Mouse (Mus musculus) hindbrain, embryonic 11.5 days (tissue): ENCODE measurements at regions not wholly inside any gene's neighbourhood (a gene's known extent, or its start where the extent isn't known, plus 50 kb on each side); places are given as distances from the start of the nearest gene placed in this dataset.

Source experiments
- ATAC-seq: fragments of 200-750 bp; cut with Nextera tagmentation; 2 replicates; pipeline ENCODE4 v1.8.0; 2017; ENCODE audit warnings: mild to moderate bottlenecking, moderate TSS enrichment, moderate library complexity; ENCODE audit not compliant: low FRiP score
- DNase-seq: peaks from one replicate; pipeline ENCODE4 v3.0.0-alpha.2; 2015; ENCODE audit warnings: low spot score
- H3K27ac ChIP-seq: fragments of 300-500 bp; sonication (generic); 2 replicates; pipeline ENCODE4 v1.5.1; 2014; ENCODE audit warnings: mild to moderate bottlenecking, low read depth, low read length
- H3K27me3 ChIP-seq: fragments of 300-500 bp; sonication (generic); 2 replicates; pipeline ENCODE4 v1.6.1; 2014; ENCODE audit warnings: mild to moderate bottlenecking, low read length, moderate library complexity, mixed read lengths; ENCODE audit not compliant: control insufficient read depth, insufficient read depth
- H3K36me3 ChIP-seq: fragments of 300-500 bp; sonication (generic); 2 replicates; pipeline ENCODE4 v1.6.1; 2014; ENCODE audit warnings: mild to moderate bottlenecking, low read length, moderate library complexity, mixed read lengths; ENCODE audit not compliant: control insufficient read depth, insufficient read depth
- H3K4me1 ChIP-seq: fragments of 300-500 bp; sonication (generic); replicated peaks from 2 replicates; pipeline ENCODE4 v1.6.1; 2014; ENCODE audit warnings: low read length, mixed read lengths; ENCODE audit not compliant: control insufficient read depth, insufficient read depth
- H3K4me2 ChIP-seq: fragments of 300-500 bp; sonication (generic); replicated peaks from 2 replicates; pipeline ENCODE4 v1.6.1; 2014; ENCODE audit warnings: mild to moderate bottlenecking, low read depth, low read length
- H3K4me3 ChIP-seq: fragments of 300-500 bp; sonication (generic); 2 replicates; pipeline ENCODE4 v1.5.1; 2014; ENCODE audit warnings: low read depth, low read length
- H3K9ac ChIP-seq: fragments of 300-500 bp; sonication (generic); 2 replicates; pipeline ENCODE4 v1.6.1; 2014; ENCODE audit warnings: low read depth, low read length
- H3K9me3 ChIP-seq: fragments of 300-500 bp; sonication (generic); 2 replicates; pipeline ENCODE4 v1.6.1; 2016; ENCODE audit warnings: low read length; ENCODE audit not compliant: control insufficient read depth
- WGBS: fragments of 180-500 bp; shearing (Covaris S2); extraction: QIAGEN DNeasy Blood & Tissue Kit; methylation state at CpG from one replicate; pipeline ENCODE4 v1.1.7; 2014; 5-methylcytosine and 5-hydroxymethylcytosine counted together

GRCm38 (mm10) chr7:68918632-68919435 lies 169.8 kb upstream of the Arrdc4 start:
- ATAC-seq: no peak
- 70% methylated on average over 9 of the region's 9 CpGs for WGBS
- H3K36me3 ChIP-seq: no peaks in the 10 kb centered on the region

GRCm38 (mm10) chr7:68917876-68918200 lies 168.8 kb upstream of the Arrdc4 start:
- Histone ChIP-seq H3K27me3 (no peaks in the 10 kb centered on the region), H3K9me3 (no peaks in the 10 kb centered on the region), H3K4me3 (no peak overlapping the region), H3K4me1 (no peaks in the 10 kb centered on the region), H3K4me2 (no peak overlapping the region), H3K9ac (no peak overlapping the region), H3K36me3 (no peaks in the 10 kb centered on the region), H3K27ac (no peak overlapping the region)
- 30% methylated on average over 2 of the region's 2 CpGs for WGBS
- DNase-seq: no peak
- ATAC-seq: no peak

More at GRCm38 (mm10) chr7:68918632-68919435, 169.8 kb upstream of the Arrdc4 start:
- no peak for DNase-seq
- Histone ChIP-seq H3K9ac (no peak overlapping the region), H3K4me3 (no peak overlapping the region), H3K27me3 (no peaks in the 10 kb centered on the region), H3K27ac (no peak overlapping the region), H3K4me2 (no peak overlapping the region), H3K9me3 (no peaks in the 10 kb centered on the region), H3K4me1 (no peaks in the 10 kb centered on the region)

- Histone ChIP-seq H3K4me2 (no peak overlapping the region; the same call in 1 of the 2 replicates), H3K36me3 (no peaks in the 10 kb centered on the region), H3K4me1 (no peaks in the 10 kb centered on the region), H3K9ac (no peak overlapping the region), H3K27ac (no peak overlapping the region), H3K27me3 (no peaks in the 10 kb centered on the region), H3K4me3 (no peak overlapping the region), H3K9me3 (no peaks in the 10 kb centered on the region)
- DNase-seq (peak; percentile 19), ATAC-seq (no peak)
- whole genome bisulfite sequencing: 62% methylated on average over 21 of the region's 21 CpGs
Observed at GRCm38 (mm10) chr7:68917137-68917875, 168.3 kb upstream of the Arrdc4 start.

GRCm38 (mm10) chr7:68915976-68916375 lies 166.9 kb upstream of the Arrdc4 start:
- H3K36me3 ChIP-seq: no peaks in the 10 kb centered on the region
- no peak for ATAC-seq
- 87% methylated on average over 9 of the region's 9 CpGs for WGBS

GRCm38 (mm10) chr7:68914344-68914743 lies 165.3 kb upstream of the Arrdc4 start:
- Histone ChIP-seq H3K9me3 (no peaks in the 10 kb centered on the region), H3K4me3 (no peak overlapping the region), H3K4me2 (no peak overlapping the region), H3K27ac (no peak overlapping the region), H3K4me1 (no peaks in the 10 kb centered on the region), H3K9ac (no peak overlapping the region), H3K36me3 (no peaks in the 10 kb centered on the region), H3K27me3 (no peaks in the 10 kb centered on the region)
- ATAC-seq: no peak
- no peak for DNase-seq
- WGBS: 90% methylated on average over 4 of the region's 4 CpGs

More at GRCm38 (mm10) chr7:68915976-68916375, 166.9 kb upstream of the Arrdc4 start:
- Histone ChIP-seq H3K4me1 (no peaks in the 10 kb centered on the region), H3K27ac (no peak overlapping the region), H3K9me3 (no peaks in the 10 kb centered on the region), H3K9ac (no peak overlapping the region), H3K27me3 (no peaks in the 10 kb centered on the region), H3K4me3 (no peak overlapping the region), H3K4me2 (no peak overlapping the region)
- no peak for DNase-seq

- DNase-seq: no peak
- no peak overlapping the region for H3K4me3 ChIP-seq
- no peak for ATAC-seq
Observed at GRCm38 (mm10) chr7:68911989-68912655, 163.1 kb upstream of the Arrdc4 start.

GRCm38 (mm10) chr7:68911562-68911961 lies 162.5 kb upstream of the Arrdc4 start:
- ATAC-seq (no peak), DNase-seq (no peak)
- Histone ChIP-seq H3K4me3 (no peak overlapping the region), H3K9me3 (no peaks in the 10 kb centered on the region), H3K9ac (no peak overlapping the region), H3K4me1 (no peaks in the 10 kb centered on the region), H3K36me3 (no peaks in the 10 kb centered on the region), H3K27me3 (no peaks in the 10 kb centered on the region), H3K4me2 (no peak overlapping the region), H3K27ac (no peak overlapping the region)
- 78% methylated on average over 3 of the region's 3 CpGs for WGBS

More at GRCm38 (mm10) chr7:68911989-68912655, 163.1 kb upstream of the Arrdc4 start:
- Histone ChIP-seq H3K4me1 (no peaks in the 10 kb centered on the region), H3K36me3 (no peaks in the 10 kb centered on the region), H3K27ac (no peak overlapping the region), H3K9ac (no peak overlapping the region), H3K27me3 (no peaks in the 10 kb centered on the region), H3K9me3 (no peaks in the 10 kb centered on the region), H3K4me2 (no peak overlapping the region)
- 91% methylated on average over 6 of the region's 6 CpGs for WGBS

GRCm38 (mm10) chr7:68909694-68910093 lies 160.7 kb upstream of the Arrdc4 start:
- H3K36me3 ChIP-seq: no peaks in the 10 kb centered on the region
- no peaks in the 10 kb centered on the region for H3K27me3 ChIP-seq
- WGBS: 91% methylated on average over 1 of the region's 1 CpGs

More at GRCm38 (mm10) chr7:68909694-68910093, 160.7 kb upstream of the Arrdc4 start:
- ATAC-seq (no peak), DNase-seq (no peak)
- Histone ChIP-seq H3K4me2 (no peak overlapping the region), H3K9ac (no peak overlapping the region), H3K9me3 (no peaks in the 10 kb centered on the region), H3K4me3 (no peak overlapping the region), H3K27ac (no peak overlapping the region), H3K4me1 (no peaks in the 10 kb centered on the region)
